Mouse (Mus musculus) heart, adult 9 months (tissue): ENCODE measurements around the gene Xylt1.

Experiments used
- DNase-seq, 2 experiments: peaks; one replicate each; pipeline ENCODE4 v3.0.0; 2022; ENCODE audit warnings: low spot score in 2 of 2

The Xylt1 gene

GRCm38 (mm10) chr7:117515794-117516193 lies 135.0 kb downstream of the Xylt1 start:
- no peak for DNase-seq

- DNase-seq: no peak
Observed at GRCm38 (mm10) chr7:117516896-117517295, 136.1 kb downstream of the Xylt1 start.

- DNase-seq: no peak
Observed at GRCm38 (mm10) chr7:117521369-117521768, 140.6 kb downstream of the Xylt1 start.

DNA sequence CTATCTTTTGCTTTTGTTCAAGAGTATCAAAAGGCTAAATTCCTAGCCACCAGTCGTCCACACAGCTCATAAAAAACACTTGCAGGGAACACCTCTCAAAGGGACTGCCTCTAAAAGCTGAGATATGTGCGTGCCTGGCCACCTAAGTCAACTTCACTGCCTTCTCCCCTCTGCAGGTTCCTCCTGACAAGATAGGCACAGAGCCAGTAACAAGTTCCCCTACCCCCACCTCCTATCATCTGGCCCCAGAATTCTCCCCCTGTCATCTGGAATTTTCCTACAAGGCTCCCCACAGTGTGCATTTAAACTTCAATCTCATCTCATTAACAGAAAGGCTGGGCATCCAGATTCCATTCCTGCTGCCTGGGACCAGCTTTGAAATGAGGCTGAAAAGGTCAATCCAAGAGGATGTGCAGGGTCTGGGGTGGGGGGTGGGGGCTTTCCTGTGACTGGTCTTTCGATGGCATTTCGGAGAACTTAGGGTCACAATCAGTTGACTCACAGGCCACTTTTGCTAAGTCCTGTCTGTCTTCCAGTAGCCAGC lies 141.4 kb downstream of the Xylt1 start:
- no peak for DNase-seq

DNA sequence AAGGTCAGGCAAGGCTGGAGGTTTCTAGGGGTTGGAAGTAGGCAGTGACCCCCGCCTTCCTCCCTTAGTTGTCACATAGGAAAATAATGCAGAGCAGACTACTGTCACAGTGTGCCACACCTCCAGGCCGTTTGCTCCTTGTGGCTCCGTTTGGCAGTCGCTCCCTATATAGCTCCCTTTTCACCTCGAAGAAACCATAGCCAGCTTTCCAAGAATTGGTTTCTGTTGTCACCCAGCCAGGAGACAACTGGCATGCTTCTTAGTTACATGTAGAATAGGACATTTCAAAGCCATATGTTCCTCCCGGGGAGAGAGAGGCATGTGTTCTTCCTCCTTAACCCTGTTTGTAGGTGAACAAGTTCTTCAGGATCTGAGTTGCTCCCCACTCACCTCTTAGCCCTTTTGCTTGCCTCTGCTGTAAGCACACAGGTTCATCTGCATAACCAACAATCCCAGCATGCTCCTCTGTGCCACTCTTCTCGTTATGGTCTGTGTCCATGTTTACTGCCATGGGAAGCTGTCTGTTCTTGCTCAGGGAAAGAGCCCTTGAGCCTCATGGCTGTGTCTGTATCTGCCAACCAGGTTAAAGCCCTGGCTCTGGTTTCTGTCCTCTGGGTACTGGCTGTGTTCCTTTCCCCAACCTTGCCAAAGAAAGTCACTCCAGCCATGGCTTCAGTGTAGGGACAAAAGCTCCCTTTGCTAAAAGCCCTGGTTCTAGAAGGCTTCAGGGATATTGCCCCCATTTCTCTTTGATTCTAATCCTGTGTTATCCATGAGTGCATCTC lies 143.8 kb downstream of the Xylt1 start:
- DNase-seq: peak; percentile 42 to 50

- DNase-seq: no peak
Observed at GRCm38 (mm10) chr7:117525678-117526077, 144.9 kb downstream of the Xylt1 start.

DNA sequence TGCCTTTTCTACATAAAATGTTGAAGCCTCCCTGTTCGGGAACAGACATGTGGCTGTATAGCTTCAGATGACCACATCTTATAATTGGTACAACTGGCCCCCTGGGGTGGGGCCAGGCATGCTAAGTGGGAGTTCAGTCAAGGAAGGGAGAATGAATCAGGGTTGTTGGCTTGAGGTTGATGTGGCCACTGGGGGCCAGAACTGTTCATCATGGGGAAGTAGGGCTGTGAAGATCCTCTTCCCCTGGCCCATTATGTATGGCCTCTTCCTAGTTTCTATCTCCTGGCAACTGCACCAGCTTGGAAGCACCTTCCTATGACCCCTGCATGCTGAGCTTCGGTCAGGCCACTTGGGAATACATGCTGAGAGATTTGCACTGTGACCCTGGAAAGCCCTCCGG lies 145.8 kb downstream of the Xylt1 start:
- no peak for DNase-seq

- DNase-seq: no peak
Observed at GRCm38 (mm10) chr7:117529787-117530655, 149.2 kb downstream of the Xylt1 start.

DNA sequence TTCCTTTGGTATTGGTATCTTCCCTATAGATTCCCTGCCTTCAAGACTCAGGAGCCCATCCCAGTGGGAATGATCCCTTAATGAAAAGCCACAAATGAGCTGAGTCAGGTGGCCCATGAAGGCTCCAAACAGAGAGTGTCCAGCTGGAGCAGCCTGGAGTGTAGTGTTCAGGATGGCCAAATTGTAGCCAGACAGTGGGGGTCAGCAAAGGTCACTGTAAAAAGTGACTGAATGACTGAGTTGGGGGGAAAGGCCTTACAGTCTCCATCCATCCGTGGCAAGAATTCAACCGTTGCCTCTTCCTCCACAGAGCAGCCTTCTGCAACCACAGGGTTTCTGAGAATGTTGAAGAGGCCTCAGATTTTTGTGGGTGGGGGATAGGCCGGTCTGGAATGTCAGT lies 151.9 kb downstream of the Xylt1 start:
- DNase-seq: no peak

- no peak for DNase-seq
Observed at GRCm38 (mm10) chr7:117533164-117533563, 152.4 kb downstream of the Xylt1 start.

- no peak for DNase-seq
Observed at GRCm38 (mm10) chr7:117539931-117540330, 159.2 kb downstream of the Xylt1 start.

- DNase-seq: no peak
Observed at GRCm38 (mm10) chr7:117540413-117540812, 159.6 kb downstream of the Xylt1 start.

- DNase-seq: no peak
Observed at GRCm38 (mm10) chr7:117541056-117541455, 160.3 kb downstream of the Xylt1 start.

DNA sequence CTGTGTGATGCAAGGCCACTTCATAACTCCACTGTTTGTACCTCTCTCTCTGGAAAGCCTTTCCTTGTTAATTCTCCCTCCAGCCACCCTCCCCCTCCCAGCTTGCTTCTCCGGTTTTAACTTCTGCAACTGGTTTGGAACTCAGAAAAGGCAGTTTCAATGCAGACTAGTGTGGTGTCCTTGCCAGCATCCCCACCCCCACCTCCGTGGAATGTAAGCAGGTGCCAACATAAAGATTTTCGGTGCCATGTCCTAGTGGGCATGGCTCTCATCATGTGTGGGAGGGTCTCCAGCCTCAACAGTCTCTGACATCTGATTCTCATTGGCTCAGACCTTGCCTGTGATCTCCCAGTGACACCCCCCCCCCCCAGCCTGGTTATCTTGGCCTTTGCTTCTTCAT lies 160.9 kb downstream of the Xylt1 start:
- DNase-seq: no peak

DNA sequence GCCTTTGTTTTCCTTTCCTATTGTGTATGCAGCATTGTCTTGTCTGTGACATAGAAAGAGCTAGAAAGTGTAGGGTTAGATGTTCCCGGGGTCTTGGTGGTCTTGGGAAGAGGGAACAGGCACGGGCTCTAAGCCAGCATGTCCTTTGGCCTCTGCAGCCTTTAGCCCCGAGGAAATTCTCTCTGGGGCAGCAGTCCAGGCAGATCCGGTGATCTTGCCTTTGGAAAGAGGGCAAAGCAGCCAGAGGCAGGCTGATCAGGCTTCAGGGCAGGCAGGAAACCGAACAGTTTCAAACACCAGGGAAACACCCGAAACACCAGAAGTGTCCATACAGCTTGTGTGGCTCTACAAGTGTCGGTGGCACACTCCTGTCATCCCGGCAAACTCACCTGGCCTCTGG lies 162.3 kb downstream of the Xylt1 start:
- DNase-seq: no peak

DNA sequence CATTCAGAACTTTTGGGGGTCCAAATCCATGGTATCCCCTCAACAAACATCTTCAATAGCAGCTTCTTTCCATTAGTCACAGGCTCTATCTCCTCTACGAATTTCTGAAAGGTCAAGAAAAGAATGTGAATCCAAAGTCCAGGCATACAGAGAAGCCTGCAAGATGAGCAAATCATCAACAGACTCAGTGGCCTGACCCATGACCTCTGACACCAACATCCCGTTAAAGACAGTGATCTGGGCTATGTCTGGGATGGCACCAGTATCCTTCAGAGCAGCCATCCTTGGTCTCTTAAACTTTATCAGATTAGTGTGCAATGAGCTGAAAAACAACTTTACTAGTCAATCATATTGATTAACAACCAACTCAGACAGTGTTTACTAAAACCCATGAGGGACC lies 163.3 kb downstream of the Xylt1 start:
- DNase-seq: no peak

DNA sequence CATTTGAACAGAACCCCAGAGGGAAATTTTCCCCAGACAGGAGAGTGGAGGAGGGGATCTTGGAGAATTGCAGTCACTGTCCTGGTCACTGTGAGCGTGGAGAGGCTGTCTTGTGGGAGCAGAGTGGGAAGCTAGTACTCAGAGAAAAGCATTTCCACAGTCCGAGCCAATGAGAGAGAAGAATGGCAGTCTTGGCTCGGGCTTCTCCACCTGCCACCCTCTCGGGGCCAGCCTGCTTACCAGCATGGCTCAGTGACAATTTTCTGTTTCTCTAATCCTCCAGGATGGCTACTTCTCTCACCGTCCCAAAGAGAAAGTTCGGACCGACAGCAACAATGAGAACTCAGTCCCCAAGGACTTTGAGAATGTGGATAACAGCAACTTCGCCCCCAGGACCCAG lies 167.5 kb downstream of the Xylt1 start:
- DNase-seq: no peak

DNA sequence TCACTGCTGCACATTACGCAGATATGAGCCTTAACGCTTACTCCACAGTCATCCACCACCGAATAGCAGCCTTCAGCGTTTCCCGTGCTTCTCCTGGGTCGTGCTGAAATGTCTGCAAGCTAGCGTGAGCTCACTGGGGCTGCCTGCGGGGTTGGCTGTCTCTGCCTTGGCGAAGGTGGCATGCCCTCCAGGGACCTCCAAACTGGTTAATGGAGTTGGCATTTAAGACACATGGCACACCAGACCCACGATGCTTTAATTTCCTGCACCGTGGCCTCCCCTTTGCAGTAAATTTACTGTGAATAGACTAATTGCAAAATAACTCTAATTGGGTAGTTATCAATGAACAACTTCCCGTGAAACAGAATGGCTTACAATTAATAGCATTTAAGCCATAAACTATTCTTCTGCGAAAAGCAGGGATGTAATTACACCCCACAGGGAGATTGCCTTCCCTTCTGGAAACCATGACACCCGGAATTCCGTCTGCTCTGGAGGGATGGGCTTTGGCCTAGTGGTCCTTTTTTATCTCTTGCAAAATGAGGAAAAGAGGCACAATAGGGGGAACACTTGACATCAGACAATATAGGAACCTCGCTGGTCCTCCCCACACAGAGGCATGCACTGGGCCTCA lies 170.3 kb downstream of the Xylt1 start:
- DNase-seq: no peak

DNA sequence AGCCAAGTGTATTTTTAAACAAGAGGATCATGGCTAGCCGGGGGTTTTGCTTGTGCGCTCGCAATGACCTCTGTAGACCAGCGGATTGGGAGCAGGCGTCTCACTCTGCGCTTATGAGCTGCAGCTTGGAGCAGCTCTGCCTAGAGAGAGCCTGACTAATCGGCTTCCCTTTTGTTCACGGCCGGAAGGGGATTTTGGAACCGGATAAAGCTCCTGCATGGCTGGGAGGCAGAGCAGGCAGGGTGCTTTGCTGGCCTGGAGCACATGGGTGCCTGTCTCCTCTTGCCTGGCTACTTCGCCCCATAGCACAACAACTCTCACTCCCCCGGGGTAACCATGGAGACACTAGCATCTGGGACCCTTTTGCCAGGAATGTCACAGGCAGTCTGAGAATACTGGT lies 172.4 kb downstream of the Xylt1 start:
- DNase-seq: peak; percentile 18 to 56

GRCm38 (mm10) chr7:117555735-117556134 lies 175.0 kb downstream of the Xylt1 start:
- no peak for DNase-seq

DNA sequence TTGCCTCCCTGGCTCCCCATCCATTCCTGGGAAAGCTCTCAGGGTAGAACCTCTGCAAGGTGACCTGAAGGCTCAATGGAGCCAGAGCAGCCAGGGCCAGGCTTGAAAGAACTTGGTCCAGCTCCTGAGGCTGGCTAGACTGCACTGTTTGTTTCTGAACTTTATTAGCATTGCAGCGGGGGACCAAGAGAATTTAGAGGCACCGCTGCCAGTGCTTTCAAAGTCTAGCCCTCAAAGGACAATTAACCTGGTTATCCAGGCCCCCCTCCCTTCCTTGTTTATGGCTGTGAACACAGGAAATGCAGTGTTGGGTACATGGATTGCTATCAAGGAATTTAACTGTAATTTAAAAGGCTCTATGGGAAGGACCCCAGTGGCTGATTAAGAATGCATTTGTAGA lies 177.4 kb downstream of the Xylt1 start:
- DNase-seq: no peak

DNA sequence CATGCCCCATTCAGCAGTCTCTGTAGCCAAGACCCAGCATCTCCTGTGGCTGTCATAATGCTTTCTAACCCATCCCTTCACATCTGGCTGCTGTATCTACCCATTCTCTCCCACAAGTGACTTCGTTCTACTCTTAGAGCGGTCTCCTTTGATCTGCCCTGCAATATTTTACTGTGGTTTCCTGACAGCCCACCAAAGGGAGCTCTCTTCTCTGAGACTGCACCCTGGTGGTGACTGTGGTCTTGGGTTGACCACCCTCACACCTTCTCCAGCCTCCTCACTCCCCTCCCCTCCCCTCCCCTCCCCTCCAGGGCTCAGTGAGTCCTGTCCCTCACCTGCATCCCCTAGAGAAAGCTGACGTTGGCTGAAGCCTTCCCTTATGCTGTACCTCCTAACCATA lies 178.3 kb downstream of the Xylt1 start:
- DNase-seq: no peak
